Mouse (Mus musculus) splenic B cell, adult 2 months (primary cell): ENCODE data around the gene Cachd1.

ENCODE experiments used
- DNase-seq: peaks from one replicate; pipeline ENCODE4 v3.0.0-alpha.2; 2011; ENCODE audit warnings: low read depth, low spot score
- H3K27me3 ChIP-seq: 2 replicates; pipeline ENCODE4 v1.6.1; 2012; ENCODE audit warnings: mild to moderate bottlenecking, low read length, moderate library complexity, mixed read lengths; ENCODE audit not compliant: control insufficient read depth, poor library complexity, insufficient read depth, severe bottlenecking
- H3K36me3 ChIP-seq: 2 replicates; pipeline ENCODE4 v1.6.1; 2012; ENCODE audit warnings: mild to moderate bottlenecking, low read length, moderate library complexity, mixed read lengths; ENCODE audit not compliant: control insufficient read depth, poor library complexity, insufficient read depth, severe bottlenecking

The Cachd1 gene

DNA sequence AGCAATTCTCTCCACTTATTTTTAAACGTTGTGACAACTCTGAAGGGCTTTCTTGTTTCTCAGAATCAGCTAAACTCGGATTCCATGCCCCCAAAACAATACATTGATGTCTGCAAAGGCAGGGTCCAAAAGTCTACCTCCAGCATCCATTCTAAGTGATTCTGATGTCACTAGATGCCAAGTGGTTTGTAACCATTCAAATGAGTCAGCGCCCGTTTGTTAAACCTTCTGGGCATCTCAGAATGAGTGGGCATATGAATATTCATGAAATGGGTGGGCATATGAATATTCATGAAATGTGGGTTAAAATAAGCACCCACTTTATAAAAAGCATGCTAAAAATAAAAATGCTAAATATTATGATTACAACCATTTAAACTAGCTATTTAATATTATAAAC lies 137.2 kb downstream of the Cachd1 start:
- no peaks in the 10 kb centered on the region for H3K36me3 ChIP-seq
- no peak for DNase-seq
- no peaks in the 10 kb centered on the region for H3K27me3 ChIP-seq

- no peak for DNase-seq
- Histone ChIP-seq H3K27me3 (no peaks in the 10 kb centered on the region), H3K36me3 (no peaks in the 10 kb centered on the region)
Measured at GRCm38 (mm10) chr4:100914532-100914931, 138.1 kb downstream of the Cachd1 start.

DNA sequence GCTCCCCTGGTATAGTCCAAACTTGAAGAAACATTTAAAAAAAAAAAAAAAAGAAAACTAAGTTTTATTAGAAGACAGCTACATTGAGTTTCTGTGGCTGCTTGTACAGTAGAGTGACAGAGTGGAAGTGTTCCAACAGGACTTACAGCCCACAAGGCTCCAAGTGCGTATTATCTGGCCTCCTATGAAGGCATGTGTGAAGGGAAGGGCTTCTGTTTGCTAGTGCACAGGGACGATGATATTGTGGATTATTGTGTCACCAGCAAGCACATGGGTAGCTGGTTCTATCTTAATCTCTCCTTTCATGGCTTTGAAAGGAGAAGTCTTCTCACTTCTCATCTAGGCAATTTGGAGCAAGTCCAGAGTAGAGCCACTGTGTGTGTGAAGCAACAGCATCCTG lies 138.6 kb downstream of the Cachd1 start:
- no peaks in the 10 kb centered on the region for H3K27me3 ChIP-seq
- DNase-seq: no peak
- H3K36me3 ChIP-seq: no peaks in the 10 kb centered on the region

DNA sequence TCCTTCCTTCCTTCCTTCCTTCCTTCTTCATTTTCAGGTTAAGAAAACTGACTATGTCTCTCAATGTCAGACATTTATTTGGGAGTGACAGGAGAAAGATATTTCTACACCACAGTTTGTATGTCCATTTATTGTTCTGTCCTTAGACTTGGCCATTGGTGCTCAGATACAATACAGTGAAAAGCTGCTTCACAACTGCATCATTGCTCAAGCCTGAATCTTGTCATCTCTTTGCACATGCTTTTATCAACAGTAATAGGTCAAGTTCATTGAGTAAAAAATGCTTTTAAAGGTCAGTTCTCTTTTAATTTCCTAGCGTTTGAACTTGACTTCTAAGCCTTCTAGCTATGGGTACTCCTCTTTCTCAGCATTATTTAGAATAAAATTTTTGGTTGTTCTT lies 141.0 kb downstream of the Cachd1 start:
- no peak for DNase-seq
- H3K36me3 ChIP-seq: no peaks in the 10 kb centered on the region
- no peaks in the 10 kb centered on the region for H3K27me3 ChIP-seq

GRCm38 (mm10) chr4:100920413-100920812 lies 143.9 kb downstream of the Cachd1 start:
- DNase-seq: no peak
- no peaks in the 10 kb centered on the region for H3K36me3 ChIP-seq
- H3K27me3 ChIP-seq: no peaks in the 10 kb centered on the region

- H3K36me3 ChIP-seq: no peaks in the 10 kb centered on the region
- no peaks in the 10 kb centered on the region for H3K27me3 ChIP-seq
- DNase-seq: no peak
Measured at GRCm38 (mm10) chr4:100922816-100923554, 146.5 kb downstream of the Cachd1 start.

GRCm38 (mm10) chr4:100923598-100923997 lies 147.1 kb downstream of the Cachd1 start:
- H3K27me3 ChIP-seq: no peaks in the 10 kb centered on the region
- no peaks in the 10 kb centered on the region for H3K36me3 ChIP-seq
- no peak for DNase-seq

DNA sequence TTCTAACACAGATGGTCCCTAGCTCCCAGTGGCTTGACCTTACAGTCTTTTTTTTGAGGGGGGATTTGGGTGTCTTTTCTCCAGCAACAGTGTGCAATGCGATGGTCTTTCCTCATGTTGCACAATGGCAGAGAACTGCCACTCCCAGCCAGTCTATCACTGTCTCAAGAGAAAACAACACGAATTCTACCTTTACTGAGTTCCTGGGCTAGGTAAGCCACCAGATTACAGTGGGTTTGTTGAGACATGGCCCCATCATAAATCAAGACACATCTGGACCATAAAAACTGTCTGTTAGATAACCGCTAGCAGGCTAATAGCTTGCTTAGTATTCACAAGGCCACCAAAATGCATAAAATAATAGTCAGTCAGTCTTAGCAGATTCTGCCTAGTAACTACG lies 147.8 kb downstream of the Cachd1 start:
- Histone ChIP-seq H3K36me3 (no peaks in the 10 kb centered on the region), H3K27me3 (no peaks in the 10 kb centered on the region)
- DNase-seq: no peak

- Histone ChIP-seq H3K36me3 (no peaks in the 10 kb centered on the region), H3K27me3 (no peaks in the 10 kb centered on the region)
- DNase-seq: no peak
Measured at GRCm38 (mm10) chr4:100925153-100925552, 148.7 kb downstream of the Cachd1 start.

DNA sequence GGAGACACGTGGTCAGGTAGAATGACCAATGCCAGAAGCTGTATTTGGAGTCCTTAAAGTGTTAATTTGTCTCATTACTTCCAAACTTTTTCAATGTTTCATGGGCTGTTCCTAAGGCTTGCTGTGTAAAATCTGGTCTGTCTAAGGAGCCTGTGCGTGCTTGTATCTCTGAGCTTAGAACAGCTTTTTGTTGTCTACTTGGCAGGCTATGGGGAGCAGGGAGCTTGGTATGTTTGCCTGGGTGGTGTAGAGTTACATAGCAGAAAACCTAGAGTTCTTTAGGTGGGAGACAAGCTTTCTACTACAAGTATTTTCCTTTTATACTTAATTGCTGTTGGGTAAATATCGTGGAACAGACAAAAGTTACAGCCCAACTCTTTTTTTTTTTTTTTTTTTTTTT lies 150.1 kb downstream of the Cachd1 start:
- no peaks in the 10 kb centered on the region for H3K36me3 ChIP-seq

DNA sequence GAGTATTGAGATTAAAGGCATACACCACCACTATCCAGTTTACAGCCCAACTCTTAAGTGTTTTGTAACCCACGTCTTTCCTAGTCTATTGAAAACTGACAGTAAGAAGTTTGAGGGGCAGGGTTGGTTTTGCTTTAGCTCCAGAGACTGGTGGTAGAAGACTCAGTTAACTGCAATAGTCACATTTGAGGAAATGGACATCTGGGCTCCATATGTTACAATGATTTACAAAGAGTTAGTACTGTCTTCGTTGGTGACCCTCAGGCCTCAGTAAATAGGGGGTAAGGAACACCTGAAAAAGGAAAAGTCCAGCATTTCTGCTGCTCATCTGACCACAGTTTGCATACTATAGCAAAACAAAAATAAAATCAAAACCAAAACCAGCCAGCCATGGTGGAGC lies 150.6 kb downstream of the Cachd1 start:
- no peaks in the 10 kb centered on the region for H3K36me3 ChIP-seq
- no peak for DNase-seq

More for the DNA sequence above, 150.1 kb downstream of the Cachd1 start:
- no peak for DNase-seq
- H3K27me3 ChIP-seq: no peaks in the 10 kb centered on the region

GRCm38 (mm10) chr4:100943689-100944088 lies 167.2 kb downstream of the Cachd1 start:
- Histone ChIP-seq H3K27me3 (no peaks in the 10 kb centered on the region), H3K36me3 (no peaks in the 10 kb centered on the region)
- DNase-seq: no peak

More for the DNA sequence above, 150.6 kb downstream of the Cachd1 start:
- H3K27me3 ChIP-seq: no peaks in the 10 kb centered on the region

GRCm38 (mm10) chr4:100944276-100944675 lies 167.8 kb downstream of the Cachd1 start:
- no peaks in the 10 kb centered on the region for H3K36me3 ChIP-seq
- H3K27me3 ChIP-seq: no peaks in the 10 kb centered on the region
- DNase-seq: no peak

GRCm38 (mm10) chr4:100945171-100945899 lies 168.9 kb downstream of the Cachd1 start:
- H3K36me3 ChIP-seq: no peaks in the 10 kb centered on the region
- DNase-seq: no peak
- no peaks in the 10 kb centered on the region for H3K27me3 ChIP-seq
